Mouse (Mus musculus): ENCODE results near the gene Aldh1b1.

Gene Aldh1b1

DNA sequence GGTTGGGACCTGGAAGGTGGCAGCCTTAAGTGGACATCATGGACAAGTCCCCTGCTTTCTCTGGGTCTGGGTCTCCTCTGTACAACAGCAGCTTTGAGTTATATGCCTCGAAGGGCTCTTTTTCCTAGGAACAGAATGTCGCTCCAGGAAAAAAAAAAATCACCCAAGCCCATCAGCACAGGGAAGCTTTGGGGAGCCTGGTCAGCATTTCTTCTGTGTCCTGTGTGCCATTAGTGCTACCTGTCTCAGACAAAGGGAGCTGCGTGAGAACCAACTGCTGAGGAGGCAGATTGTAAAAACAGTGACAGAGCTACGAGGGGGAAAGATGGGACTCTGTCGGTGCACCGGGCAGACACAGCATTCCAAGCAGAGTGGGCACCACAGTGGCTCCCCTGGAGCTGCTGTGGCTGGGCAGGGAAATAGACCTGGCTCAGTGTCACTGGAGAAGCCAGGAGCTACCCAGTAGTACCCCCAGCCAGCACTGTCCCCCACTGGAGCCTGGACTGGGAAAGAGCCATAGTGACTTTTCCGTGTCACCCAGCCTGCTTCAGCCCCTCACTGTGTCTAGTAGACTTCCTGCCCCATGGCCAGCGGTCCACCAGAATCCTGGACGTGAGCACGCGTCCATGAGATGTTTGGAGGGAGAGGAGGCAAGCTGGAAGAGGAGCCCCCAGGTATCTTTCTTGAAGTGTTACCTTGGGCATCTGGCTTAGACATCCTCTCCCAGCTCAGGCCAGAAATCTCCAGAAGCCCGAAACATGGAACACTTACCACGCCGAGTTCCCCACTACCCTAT lies 26.1 kb downstream of the Aldh1b1 start:
- no peak for DNase-seq (ENCODE audit: low spot score in 2 of 2)

DNA sequence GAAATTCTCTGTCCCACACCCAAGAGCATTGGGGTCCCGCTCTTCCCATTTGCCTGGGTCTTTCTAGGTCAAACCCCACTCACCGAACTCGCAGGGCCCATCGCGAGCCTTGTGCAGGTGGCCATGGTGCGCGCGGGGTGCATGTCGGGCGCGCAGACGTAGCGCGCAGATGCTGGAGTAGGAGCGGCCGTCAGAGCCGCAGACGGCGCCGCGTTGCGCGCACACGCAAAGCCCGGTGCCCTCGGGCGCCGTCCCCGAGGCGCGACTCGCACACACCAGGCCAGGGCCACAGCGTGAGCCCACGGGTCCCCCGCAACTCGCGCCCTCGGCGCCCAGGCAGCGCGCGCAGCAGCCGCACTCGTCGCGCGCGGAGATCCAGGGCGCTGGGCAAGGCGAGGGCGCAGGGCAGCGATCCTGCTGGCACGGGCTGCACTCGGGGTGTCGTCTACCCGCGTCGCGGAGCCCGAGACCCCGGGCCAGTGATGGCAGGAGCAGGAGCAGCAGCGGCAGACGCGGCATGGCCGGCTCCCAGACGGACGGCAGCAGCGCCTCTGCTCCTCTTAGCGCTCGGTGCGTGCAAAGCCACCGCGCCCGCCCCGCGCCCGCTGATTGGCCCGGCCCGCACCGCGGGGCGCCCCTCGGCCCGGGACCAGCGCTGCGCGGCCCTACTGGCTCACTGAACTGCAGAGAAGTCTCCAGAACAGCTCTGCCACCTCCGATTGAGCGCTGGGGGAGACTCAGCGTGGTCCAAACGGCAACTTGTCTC lies 27.6 kb downstream of the Aldh1b1 start, which contains the start of gene Igfbpl1:
Igfbpl1 (minus strand) TSS at position 649 of the 766 bp plus-strand sequence.
- DNase-seq (ENCODE audit: low spot score in 2 of 2), result no peak

- no peak for DNase-seq (ENCODE audit: low spot score in 2 of 2)
Observed at GRCm38 (mm10) chr4:45829907-45830759, 31.3 kb downstream of the Aldh1b1 start.

DNA sequence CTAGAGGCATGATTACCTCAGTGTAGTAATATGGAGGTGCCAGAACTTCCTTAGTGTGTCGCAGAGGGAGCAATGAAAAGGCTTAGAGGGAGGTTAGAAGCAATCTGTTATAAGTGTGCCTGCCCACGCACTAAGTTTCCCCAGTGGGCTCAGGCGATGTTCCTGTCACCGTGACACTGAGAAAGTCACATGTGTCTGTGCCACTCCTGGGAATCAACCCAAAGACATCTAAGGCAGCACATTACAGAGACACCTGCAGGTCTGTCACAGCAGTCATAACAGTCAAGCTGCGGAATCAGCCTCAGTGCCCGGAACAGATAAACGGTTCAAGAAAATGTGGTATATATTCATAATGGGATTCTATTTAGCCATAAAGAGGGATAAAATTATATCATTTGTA lies 33.2 kb downstream of the Aldh1b1 start:
- peak in 1 of 2 experiments; percentile 52 for DNase-seq (ENCODE audit: low spot score in 2 of 2)

DNA sequence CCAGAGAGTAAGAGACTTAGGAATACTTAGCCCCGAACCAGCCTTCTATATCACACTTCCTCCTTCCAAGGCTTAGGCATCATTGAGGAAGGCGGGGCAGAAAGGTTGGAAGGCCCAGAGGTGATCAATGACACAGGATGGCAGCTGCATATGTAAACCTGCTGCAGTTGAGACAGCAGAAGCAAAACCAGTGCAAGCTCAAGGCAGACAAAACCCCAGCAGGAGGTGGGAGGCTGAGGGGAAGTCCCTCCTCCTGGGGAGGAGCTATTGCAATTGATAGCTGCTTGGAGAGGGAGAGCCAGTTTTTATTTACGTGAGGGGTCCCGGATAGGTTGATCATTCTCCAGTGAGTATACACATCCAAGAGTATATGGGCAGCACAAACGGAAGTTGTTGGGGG lies 34.6 kb downstream of the Aldh1b1 start:
- DNase-seq (ENCODE audit: low spot score in 2 of 2), result no peak

- no peak for DNase-seq (ENCODE audit: low spot score in 2 of 2)
Observed at GRCm38 (mm10) chr4:45844355-45844754, 45.5 kb downstream of the Aldh1b1 start.

GRCm38 (mm10) chr4:45846263-45846662 lies 47.4 kb downstream of the Aldh1b1 start:
- DNase-seq (ENCODE audit: low spot score in 2 of 2), result no peak

DNA sequence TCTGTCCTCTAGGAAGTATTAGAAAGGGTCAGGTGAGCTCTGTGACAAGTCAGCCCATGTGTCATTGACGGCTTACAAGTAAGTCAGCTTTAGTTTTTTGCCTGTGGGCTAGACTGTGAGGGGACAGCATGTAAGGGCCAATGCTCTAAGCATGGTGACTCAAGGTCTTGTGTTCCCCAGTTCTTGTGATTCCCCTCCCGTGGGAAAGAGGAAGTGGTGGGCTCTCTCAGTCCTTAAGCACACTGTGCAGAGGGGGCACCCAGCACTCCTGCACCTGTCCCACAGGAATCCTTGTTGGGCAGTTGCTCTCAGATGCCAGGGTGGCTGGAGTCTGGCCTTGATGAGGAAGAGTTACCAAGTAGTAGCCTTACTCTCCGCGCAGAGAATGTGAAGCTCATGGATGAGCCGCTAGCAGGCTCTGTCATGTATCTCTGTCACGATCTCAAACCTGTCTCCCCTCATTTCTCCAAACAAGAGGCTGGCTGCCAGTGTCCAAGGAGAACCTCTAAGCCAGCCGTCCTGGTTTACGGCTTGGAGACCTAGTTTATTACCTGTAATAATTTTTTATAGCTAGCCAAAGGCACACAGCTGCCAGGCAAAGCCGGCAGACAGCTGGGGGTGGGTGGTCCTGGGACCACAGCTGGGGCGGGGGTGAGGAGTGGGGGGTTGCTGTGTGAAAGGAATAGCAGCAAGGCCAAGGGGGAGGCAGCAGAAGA lies 49.4 kb downstream of the Aldh1b1 start, which contains the start of gene Stra6l:
Stra6l (plus strand) TSS at position 556 of the 716 bp plus-strand sequence.
- DNase-seq (ENCODE audit: low spot score in 2 of 2), result no peak

DNA sequence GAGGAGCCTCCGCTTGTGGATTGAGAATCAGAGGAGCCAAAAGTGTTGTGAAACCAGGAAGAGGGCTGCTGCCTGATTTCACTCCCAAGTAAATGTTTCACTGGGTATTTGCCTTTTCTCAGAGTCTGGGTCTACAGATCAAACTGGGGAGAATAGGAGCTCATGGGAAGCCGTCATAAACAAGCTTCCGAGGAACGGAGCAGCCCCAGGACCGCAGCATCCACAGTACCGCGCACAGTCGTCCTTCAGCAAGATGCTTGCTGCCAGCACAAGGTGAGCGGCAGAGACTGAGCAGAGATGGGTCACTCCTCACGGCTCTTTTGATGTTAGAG lies 50.0 kb downstream of the Aldh1b1 start:
- DNase-seq (ENCODE audit: low spot score in 2 of 2), result no peak

DNA sequence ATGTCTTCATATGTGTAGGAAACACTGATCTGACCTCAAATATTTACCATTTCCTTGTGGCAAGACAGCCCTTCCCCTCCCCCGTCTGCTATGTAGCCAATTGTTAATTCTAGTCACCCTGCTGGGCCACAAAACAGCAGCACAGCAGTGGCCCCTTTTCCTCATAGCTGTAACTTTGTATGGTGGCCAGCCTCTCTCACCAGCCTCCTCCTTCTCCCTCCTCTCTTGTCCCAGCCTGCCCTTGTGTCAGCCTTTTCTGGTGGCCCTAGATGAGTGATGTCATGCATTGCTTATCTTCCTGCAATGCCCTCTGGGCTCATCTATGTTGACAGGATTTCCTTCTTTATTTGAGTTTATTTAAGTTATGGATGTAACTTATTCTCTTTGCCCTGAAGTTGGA lies 50.6 kb downstream of the Aldh1b1 start:
- no peak for DNase-seq (ENCODE audit: low spot score in 2 of 2)

- DNase-seq (ENCODE audit: low spot score in 2 of 2), result no peak
Observed at GRCm38 (mm10) chr4:45851640-45852051, 52.8 kb downstream of the Aldh1b1 start.

GRCm38 (mm10) chr4:45853496-45854246 lies 54.8 kb downstream of the Aldh1b1 start:
- DNase-seq (ENCODE audit: low spot score in 2 of 2), result no peak

All from frontal cortex, postnatal 10 days (tissue).